Mouse (Mus musculus) fibroblast of lung, adult 2 months (primary cell): ENCODE measurements around the gene Tjp1.

Experiments
- DNase-seq: peaks from one replicate; pipeline ENCODE4 v3.0.0-alpha.2; 2011; ENCODE audit warnings: low read depth

Tjp1 gene

DNA sequence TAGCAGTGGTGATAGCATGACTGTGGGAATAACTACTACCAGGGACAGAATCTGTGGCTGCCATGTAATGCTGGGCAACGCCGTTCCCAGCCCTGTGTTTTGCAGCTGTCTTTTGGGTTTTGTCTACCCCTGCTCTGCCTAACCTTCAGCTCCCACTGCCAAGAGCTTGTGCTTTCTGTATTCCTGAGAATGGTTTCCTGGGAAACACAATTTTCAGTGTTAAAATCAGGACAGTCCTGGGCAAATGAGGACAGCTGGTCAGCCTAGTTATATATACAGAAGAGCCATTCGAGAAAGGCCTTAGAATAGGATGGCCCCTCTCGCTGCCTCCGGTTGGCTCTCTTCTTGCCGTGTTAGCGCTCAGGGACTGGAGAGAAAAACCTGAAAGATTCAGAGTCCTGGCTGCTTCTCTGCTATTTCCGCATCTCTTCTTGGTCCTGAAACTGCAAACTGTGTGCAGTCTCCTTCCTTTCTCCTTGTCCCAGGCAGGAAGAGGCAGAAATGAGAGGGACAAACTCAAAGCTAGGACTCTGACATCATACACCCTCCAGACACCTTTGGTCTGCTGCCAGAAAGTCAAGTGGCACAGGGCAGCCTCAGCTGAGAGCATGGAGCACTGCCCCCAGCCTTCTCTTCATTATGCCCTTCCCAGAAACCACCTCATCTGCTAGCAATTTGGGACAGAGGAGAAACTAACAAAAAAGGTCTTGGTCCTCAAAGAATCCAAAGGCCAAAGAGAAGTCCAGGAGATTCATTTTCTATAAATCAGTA, 139.2 kb downstream of the Tjp1 start:
- no peak for DNase-seq

DNA sequence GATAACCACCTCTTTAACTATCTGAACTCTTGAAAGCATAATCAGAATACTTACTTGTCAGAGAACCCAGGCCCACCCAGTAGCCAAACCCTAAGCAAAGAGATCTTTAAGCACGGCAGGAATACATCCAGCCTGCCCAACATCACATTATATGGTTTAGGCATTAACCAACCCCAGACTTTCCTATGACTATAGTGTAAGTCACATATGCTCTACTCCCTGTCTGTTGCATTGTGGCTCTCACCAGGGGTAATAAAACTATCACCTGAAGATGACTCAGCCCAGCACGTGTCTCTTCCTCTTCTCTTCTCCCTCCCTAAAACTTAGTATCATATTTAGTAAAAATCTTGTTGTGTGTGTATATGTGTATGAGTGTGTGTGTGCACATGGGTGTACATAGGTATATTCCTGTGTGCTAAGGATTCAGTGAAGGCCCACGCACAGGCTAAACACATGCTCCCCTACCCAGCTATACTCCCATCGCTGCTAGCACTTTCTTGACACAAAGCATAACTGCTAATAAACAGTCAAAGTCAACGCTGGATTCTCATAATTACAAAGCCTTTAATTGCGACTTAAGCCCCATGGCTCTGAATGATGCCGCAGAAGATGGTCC, 139.9 kb downstream of the Tjp1 start:
- DNase-seq: no peak

DNA sequence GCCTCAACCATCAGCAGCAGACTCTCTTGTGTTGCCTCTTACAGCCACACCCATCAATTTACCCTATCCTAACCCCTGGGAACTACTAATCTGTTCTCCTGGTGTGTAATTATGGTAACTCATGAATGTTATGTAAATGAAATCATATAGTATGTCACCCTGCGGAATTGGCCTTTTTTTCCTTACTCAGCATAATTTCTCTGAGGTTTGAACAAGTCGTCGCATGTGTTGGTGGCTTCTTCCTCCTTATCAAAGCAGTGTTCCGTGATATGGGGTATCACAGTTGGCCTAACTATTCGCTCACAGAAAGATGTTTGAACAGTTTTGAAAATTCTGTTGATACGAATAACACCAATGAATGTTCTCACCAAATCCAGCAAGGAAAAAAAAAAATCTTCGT, 142.8 kb downstream of the Tjp1 start:
- no peak for DNase-seq

DNA sequence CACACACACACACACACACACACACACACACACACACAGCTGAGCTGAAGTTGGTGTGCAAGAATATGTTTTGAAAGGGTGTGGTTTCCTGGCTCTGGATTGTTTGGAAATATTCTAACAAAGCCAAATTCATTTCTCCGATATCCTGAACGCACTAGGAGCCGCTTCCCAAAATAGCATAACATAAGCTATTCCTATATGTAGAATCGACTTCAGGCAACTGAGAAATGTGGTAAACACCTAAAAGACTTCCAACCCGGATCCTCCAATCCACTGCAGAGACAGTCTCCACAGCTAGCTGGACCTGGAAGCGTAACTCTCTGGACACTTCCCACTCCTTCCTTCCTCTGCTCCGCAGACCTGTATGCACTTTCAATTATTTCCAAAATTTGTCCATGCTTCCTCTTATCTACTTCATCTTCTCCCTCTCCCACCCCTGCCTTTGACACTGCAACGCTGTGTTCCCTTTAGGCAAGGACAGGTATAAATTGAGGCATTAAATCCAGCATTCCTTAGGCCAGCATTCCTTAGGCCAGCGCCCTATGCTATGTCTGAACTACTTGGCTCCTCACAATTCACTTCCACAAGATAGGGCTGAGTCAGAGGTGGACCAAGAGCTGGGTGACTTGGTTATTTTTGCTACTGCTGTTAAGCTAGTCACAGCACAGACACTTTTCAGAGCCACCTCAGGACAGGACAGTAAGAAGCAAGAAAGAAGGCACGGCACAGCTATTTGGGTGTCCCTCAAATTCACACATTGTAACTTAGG, 144.9 kb downstream of the Tjp1 start:
- DNase-seq: no peak

DNA sequence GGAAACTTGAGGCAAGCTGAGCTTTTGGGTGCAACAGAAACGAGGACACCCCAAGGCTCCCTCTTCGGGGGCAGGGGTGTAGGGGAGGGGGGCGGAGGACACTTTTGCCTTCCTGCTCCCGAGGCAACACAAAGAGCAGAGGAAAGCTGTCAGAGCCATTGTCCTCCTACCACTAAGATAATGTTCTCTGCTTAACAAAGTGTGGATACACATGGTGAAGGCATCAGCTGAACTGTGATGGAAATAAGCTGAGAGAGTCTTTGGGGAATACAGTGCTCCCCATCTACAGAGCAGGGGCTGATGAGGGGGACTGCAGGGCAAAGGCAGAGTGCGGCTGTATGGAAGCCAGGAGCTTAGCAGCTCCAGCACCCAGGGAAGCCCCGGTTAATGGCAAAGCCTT, 145.7 kb downstream of the Tjp1 start:
- no peak for DNase-seq

DNA sequence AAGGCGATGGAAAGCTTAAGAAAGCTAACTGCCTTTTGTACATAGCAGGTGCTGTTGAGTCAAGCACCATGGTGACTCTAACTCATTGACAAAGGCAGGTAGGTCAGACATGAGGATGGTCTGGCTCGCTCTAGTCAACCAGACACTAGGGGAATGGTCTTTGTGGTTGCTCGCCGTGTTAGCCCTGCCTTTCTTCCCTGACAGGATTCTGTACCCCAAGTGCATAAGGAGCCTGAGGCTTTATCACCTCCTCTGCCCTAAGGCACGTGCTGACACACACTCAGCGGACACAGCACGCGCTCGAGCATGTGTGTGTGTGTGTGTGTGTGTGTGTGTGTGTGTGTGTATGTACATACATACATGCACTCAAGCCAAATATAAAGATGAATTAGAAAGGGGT, 146.9 kb downstream of the Tjp1 start:
- DNase-seq: no peak

DNA sequence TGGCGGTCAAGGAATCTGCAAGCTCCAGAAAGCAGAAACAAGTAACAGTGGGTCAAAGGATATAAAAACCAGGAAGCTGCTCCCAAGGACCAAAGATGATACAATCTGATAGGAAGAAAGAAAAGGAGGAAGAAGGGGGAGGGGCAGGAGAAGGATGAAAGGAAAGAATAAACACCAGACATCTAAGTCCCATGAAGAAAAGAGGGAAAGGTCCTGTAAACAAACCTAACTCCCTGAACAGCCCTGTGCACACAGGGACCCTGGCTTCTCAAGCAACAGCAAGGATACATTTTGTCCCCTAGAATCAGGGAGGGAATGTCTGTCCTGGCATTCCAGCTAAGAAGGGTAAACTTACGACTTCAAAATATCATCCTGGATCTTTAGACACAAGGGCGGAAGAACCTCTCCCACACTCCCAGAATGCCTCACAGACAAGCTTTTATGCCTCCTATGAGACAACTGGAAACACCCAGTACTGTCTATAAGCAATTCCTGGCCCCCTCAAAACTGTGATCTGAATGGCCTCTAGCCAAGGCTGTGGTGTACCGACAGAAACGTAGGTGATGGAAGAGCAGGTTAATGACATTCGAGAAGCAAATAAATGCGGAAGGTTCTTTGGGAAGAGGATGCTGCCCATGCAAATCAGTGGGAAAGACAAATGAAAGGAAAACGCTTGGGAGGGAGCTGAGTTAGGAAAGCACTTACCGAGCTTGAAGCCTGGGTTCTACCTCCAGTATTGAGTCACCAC, 148.6 kb downstream of the Tjp1 start:
- no peak for DNase-seq

DNA sequence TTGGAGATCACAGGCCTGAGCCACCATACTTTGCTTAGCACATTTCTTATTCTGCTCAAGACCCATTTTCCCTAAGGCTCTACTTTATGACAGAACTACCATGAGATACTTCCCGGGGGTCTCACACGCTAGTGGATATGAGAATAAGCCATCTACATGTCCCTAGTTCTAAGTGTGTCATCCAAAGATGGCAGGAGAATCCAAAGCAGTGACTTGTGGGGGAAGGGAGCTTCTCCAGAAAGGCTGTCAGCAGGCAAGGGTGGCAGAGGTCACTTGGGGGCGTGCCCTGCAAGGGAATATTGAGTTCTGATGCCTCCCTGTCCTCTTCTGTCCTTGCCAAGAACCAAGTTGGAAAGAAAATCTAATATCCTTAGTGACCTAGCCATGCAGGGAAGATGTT, 150.1 kb downstream of the Tjp1 start:
- DNase-seq: no peak

DNA sequence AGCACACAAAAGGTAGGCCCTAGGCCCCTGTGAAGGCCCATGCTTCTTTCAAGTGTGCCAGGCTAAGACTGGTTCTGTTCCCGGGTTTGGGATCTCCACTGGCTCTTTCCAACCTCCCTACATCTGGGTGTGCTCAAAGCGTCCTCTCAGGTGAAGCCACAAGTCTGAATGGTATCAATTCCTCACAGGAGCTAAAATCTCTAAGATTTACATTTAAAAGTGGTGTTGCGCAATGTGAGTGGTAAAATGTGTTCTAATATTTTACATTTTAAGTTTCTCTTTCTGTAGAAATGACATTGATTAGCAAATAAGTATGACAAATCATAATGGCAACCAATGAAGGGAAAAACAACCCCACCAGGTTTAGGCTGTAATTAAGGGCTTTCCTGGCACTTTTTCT, 152.0 kb downstream of the Tjp1 start:
- no peak for DNase-seq

DNA sequence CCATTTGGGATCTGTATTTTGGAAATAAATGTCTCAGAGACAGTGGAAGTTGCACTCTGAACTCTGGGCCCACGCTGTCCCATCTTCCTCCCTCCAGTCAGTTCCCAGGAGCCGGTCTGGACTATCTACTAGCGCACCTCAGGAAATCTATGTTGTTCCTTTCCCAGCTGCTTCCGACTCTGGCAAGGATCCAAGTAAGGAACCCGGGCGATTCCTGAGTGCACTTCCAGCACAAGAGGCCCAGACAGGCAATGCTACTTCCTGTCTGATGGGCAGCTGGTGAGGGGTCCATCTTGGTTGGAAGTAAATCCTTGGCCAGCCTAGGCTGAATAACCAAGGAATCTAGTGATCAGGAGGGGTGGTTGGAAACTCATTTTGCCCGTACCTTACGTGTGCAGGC, 152.4 kb downstream of the Tjp1 start:
- no peak for DNase-seq

DNA sequence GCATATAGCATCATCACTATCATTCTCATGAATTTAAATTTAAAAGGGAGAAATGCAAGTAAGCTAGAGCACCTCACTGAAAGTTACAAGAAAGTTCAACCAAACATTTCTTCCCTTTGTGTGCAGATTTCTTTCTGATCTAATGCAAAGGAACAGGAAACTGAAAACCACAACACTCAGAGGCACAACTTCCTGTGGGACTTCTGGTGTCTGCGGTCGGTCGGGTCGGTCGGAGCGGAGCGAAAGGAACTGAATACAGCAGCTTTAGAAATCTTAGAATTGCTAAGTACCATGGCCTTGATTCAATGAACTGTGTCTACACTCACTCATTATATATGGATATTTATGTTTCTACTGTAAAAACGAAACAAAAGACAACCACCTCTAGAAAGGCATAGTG, 154.2 kb downstream of the Tjp1 start:
- DNase-seq: no peak

DNA sequence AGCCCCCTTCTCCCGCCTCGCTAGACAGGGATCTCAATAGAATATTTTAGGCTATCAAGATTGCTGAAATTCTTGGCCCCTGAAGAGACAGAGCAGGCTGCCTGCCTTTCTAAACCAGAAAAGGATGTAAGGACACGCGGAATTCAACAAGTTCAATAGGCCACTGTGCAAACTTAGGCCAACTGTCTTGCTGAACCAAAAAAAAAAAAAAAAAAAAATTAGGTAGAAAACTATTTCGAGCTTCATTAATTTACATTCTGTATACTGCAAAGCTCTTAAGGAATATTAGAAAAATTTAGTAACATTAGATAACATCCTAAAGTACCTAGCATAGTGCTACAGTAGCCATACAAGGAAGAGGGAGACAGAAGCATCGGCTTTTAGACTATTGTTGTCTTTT, 155.8 kb downstream of the Tjp1 start:
- DNase-seq: no peak

DNA sequence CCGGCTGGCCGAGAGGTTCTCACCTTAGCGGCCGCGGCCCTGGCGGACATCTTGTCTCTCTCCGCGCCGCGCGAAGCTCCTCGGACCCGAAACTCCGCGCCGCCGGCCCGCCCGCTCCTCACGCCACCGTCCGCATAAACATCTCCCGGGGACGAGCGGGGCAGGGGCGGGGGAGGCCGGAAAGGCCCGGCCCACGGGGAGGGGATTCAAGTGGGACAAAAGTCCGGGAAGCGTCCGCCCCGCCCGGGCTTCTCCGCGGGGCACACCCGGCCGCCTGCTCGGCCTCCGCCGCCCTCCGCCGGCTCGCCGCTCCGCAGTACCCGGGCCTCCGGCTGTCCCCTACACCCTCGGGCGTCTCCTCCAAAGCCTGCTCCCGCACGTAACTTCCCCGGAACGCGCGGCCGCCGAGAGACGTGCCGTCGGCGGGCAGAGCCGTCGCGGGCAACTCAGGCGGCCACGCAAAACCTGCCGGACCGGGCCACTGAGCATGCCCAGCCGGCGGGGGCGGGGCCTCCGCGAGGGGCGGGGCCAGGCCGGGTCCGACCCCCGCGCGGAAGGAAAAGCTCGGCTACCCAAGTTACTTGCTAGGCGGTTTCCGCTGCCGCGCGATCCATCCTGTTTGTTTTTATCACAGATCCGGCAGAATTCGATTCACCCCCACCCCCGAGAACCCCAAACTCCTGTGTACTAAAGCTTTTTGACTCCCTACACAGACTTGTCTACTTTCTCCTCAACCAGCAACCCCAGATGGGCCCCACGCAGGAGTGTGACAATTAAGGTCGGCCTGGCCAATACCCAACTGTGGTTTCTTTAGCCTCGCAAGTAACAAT, 156.6 kb downstream of the Tjp1 start:
- peak; percentile 56 for DNase-seq

DNA sequence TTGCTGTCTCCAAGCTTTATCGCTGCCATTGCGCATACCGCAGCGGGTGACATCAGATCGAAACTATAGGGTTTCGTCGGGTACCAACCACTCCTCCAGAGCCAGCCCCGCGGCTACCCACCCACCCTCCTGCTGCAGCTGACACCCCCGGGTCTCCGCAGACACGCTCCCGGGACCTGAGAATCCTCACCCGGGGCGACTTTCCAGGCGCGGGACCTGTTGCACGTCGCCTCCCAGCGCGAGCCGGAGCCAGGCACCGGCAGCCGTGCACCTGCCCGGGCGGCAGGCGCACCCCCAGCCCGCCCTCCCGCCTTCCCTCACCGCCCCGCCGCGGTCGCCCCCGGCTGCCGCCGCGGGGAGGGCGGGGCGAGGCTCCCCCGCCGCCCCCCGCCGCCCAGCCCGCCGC, 157.2 kb downstream of the Tjp1 start:
- DNase-seq: no peak

DNA sequence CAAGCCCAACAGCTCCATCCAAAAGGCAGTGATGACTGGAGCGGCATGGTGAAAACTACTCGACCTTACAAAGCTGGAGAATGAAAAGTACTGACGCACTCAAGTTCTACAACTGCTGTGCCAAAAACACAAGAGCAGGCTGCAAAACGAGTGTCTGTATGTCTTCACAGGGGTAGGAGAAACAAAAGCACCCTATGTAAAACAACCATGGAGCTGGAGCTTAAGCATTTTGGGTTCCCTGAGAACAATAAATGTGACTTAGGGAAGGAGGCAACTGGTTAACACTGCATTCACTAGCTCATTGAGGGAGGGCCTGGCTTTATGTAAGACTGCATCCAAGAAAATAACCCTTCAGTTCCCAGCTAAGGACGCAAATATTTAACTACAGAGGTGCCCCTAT, 158.5 kb downstream of the Tjp1 start:
- no peak for DNase-seq

DNA sequence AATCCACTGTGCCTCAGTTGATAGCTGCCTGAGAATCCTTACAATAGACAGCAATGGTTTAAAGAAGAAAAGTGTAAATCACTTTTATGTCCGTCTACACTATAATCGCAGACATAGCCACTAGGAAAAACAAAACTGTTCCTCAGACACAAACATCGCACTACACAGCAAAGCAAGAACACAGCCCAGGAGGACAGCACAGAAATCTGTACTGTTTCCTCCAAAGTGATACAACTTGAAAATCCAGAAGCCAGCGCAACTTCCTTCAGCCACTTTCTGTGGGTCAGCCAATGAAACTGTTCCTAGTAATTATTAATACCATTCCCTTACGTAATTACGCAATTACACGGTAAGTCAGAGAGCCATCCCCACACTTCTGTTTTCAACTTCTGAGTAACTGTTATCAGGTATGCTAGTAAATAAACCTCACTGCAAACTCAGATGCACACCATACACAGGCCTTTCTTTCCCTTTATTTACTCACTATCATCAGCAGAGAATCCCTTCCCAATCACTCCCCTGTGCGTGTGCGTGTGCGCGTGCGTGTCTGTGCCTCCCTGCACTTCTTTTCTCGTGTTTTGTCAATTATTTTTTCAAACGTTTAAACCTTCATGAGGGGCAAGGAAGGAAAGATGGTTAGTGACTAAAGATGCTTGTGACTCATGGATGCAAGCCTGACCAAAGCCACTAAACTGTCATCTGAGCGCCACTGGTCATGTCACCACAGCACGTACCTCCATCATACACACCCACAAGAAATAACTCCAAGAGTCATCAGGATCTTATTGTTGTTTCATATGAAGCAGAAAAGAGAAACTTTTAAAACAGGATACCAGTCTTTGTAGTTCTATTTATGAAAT, 160.0 kb downstream of the Tjp1 start:
- no peak for DNase-seq

DNA sequence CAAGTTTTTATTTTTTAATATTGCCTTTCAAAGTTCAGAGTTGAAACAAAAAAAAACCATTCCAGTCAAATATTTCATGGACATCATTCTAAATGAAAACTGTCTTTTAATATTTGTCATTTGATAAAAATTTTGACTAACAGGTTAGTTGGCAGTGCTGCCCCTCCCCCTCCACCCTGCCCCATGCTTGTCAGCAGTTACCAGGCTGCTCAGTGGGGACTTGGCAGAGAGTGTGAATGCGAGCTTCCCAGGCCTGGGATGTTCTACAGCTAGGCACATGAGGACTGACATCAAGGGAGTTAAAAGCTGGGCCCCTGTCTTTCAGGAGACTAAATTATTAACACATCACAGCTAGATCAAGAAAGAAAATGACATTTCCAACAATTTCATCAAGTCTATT, 161.4 kb downstream of the Tjp1 start:
- DNase-seq: no peak

DNA sequence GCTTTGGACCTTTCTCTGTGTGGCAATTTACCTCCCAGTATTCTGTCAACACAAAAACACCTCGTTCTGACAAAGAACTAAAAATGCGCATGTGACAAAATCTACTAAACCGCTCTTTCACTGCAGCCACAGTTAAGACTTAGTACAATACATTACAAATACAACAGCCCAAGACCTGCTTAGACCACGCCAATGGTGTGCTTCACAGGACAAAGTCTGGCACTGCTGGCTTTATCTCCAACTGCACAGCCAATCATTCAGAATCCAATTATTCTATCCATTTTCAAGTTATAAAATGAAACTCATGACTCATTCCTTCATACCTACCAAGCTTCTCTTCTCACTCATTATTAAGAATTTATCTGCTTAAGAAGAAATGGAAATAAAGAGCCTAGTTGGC, 162.0 kb downstream of the Tjp1 start:
- no peak for DNase-seq

DNA sequence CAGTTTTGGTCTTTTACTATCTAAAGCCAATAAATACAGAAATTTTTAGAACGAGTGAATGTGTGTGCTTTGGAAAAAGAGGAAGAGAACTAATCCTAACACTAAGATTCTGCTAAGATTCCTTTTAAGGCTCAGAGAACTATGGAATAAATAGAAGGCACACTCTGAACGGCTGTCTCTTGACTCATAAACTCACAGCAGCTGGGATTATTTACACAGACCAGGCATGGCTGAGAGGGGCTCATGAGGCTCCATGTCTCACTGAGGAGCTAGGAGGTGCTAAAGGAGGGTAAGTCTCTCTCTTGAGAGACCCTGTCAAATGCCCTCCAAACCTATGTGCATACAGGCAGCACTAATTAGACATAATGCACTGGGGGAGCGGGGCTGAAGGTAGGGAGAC, 167.3 kb downstream of the Tjp1 start:
- DNase-seq: no peak

DNA sequence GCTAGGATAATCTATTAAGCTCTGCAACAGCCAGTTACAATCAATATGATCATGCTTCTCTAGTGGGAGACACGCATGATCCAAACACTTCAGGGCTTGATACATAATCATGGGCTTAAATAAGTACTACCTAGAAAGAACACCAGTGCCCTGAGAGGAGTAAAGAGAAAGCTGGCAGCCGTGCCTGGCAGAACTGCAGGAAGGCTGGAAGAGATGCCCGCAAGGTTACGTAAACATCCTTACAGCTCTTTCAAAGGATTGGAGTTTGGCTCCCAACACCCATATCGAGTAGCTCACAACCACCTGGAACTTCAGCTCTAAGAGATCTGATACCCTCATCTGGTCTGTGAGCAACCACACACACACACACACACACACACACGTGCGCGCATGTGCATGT, 167.8 kb downstream of the Tjp1 start:
- peak; percentile 33 for DNase-seq

DNA sequence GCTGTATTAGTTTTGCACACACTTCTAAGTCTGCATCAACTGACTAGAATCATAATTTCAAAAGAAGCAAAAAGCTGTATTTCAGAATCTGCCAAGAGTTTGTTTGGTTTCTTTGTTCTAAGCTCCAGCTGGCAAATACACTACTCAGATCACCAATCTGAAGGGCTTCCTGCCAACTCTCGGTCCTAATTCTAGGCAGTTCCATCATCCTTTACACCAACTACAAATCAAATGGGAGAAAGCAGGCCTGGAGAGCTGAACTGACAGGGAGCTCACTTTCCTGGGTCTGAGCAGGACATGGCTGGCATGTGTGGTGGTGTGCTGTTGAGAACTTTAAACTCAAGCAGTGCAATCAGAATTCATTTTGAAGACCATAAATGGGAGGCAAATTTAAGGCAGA, 170.0 kb downstream of the Tjp1 start:
- peak; percentile 67 for DNase-seq
